Mouse (Mus musculus) bone marrow, adult 2 months (tissue): ENCODE measurements around the gene Urb1.

Source experiments
- CTCF ChIP-seq: fragments of 200-500 bp; IDR thresholded peaks from 2 replicates; pipeline ENCODE4 v1.5.1; 2011; ENCODE audit warnings: low read length, control low read depth; ENCODE audit not compliant: control insufficient read depth, insufficient read depth
- POLR2A ChIP-seq: fragments of 200-500 bp; IDR thresholded peaks from 2 replicates; pipeline ENCODE4 v1.6.1; 2011; ENCODE audit warnings: low read depth, mild to moderate bottlenecking, control low read depth, low read length, borderline replicate concordance; ENCODE audit not compliant: control insufficient read depth

DNA sequence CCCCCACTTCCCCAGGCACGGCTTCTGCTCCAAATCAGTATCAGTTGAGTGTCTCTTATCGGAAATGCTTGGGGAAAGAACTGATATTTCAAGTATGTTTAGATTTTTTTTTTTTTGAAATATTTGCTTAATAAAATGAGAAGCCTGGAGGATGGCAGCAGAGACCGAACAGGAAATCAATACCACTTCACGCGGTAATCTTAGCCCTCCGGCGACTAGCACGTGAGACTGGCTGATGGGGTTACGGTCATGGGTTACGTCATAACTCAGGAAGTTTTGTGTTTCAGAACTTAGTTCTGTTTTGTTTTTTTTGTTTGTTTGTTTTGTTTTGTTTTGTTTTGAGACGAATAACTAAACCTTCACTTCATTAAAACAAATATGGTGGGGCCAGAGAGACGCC lies 99.9 kb downstream of the Urb1 start:
- TF ChIP-seq CTCF, result no peak
- no peak for TF ChIP-seq POLR2A
